Mouse (Mus musculus) Patski (cell line): ENCODE results near the gene Sel1l3. TPM values are rescaled to one million over a fixed set of nuclear protein-coding genes. Genes with fewer than 3 reads are reported as not detected.

ENCODE experiments used
- ATAC-seq: fragments of 100-300 bp; one replicate; pipeline ENCODE4 v1.8.0; 2021
- CTCF ChIA-PET: fragments of 350-600 bp; sonication (Branson Sonifier 250); formaldehyde crosslinking; loops from one replicate; lab custom pipeline; 2022; ENCODE audit warnings: inconsistent platforms; lab: Charles Lee
- POLR2A ChIA-PET: fragments of 350-600 bp; sonication (Branson Sonifier 250); formaldehyde crosslinking; loops from one replicate; lab custom pipeline; 2022; ENCODE audit warnings: antibody characterized with exemption, inconsistent platforms; lab: Charles Lee
- DNase-seq: peaks from one replicate; pipeline ENCODE4 v3.0.0-alpha.2; 2011; ENCODE audit warnings: low read depth, low spot score
- H3K27me3 ChIP-seq: fragments of 371-371 bp; one replicate; pipeline ENCODE4 v1.5.1; 2021
- CTCF ChIP-seq: fragments of 100-300 bp; IDR thresholded peaks from one replicate; pipeline ENCODE4 v1.5.1; 2021
- in situ Hi-C: fragments of 300-500 bp; cut with MboI; formaldehyde crosslinking; loops from 3 replicates; pipeline ENCODE4 v1.11.1; 2018; ENCODE audit warnings: low pct_unique_long_range_greater_than_20kb, mixed read lengths
- polyA plus RNA-seq: library from polyadenylated mRNA; unstranded; gene quantifications from one replicate; pipeline ENCODE4 v1.2.3, GENCODE M21; 2021

Gene Sel1l3
- polyA plus RNA-seq, 1 experiment from 2014 or later, result 8.1 TPM

DNA sequence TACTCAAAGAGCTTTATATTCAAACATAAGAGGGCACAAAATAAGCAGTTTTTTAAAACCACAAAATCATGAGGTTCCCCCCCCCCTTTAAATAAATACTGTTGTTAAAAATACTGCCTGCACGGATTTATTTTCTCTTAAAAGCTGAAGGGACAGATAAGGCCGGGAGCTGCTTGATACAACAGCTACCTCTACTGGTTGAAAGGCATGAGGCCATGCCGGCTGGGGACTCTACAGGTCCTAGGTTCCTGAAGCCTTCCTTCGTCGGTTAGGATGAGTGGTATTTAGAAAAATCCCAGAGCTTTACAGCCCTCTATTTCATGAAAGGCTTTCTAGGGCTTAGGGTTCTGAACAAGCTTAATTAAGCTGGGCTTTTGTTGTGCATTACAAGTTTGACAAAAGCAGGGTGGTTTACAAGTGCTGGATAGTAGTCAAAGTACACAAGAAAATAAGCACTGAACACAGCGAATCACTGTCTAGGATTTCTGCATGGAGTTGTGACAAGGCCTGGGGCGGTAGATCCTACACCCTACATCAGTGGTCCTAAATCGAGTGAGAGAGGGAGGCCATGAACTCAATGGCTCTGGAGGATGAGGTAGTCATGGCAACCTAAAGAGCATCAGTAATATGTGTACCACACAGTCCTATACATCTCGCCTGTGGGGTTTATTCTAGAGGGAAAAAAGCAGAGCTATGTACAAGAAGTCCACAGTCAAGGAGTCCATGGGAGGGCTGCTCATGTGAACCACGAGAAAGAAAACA is 90.0 kb downstream of the Sel1l3 start:
- ATAC-seq (peak; percentile 82), DNase-seq (no peak)
- TF ChIP-seq CTCF, result peak; percentile 98
- H3K27me3 ChIP-seq, result no peaks in the 10 kb centered on the region
- ChIA-PET CTCF (interaction anchor here (0.8 to 6.2 kb wide), 34 partner anchors 8 to 449 kb away, joined by 3 to 52 read pairs (median 4); partner anchors contain the start of gene Anapc4), POLR2A (interaction anchor here (0.6 to 2.3 kb wide), 10 partner anchors 9 to 989 kb away, joined by 3 to 8 read pairs (median 4); no protein-coding TSS in a partner anchor)
- in situ Hi-C loops, result no loop called here

- ATAC-seq (no peak), DNase-seq (no peak)
- CTCF ChIA-PET, result interaction anchor here (0.6 to 6.2 kb wide), 4 partner anchors 9 to 330 kb away, joined by 3 to 52 read pairs (median 3); no protein-coding TSS in a partner anchor
- no peak for TF ChIP-seq CTCF
- H3K27me3 ChIP-seq, result no peaks in the 10 kb centered on the region
- POLR2A ChIA-PET, result interaction anchor here (0.6 to 1.1 kb wide), 5 partner anchors 12 to 382 kb away, joined by 3 to 7 read pairs (median 4); no protein-coding TSS in a partner anchor
- in situ Hi-C loops, result loop anchor here (5.0 kb wide), 1 partner anchor 247 kb away; no protein-coding TSS in a partner anchor
Measured at GRCm38 (mm10) chr5:53119689-53120088, 94.0 kb downstream of the Sel1l3 start.

- DNase-seq (no peak), ATAC-seq (no peak)
- TF ChIP-seq CTCF, result no peak
- ChIA-PET POLR2A (no interaction called here), CTCF (no interaction called here)
- no peaks in the 10 kb centered on the region for H3K27me3 ChIP-seq
- in situ Hi-C loops, result loop anchor here (5.0 kb wide), 1 partner anchor 246 kb away; no protein-coding TSS in a partner anchor
Measured at GRCm38 (mm10) chr5:53118212-53118611, 95.5 kb downstream of the Sel1l3 start.

GRCm38 (mm10) chr5:53114616-53115267 is 99.0 kb downstream of the Sel1l3 start:
- ChIA-PET POLR2A (interaction anchor here (0.7 kb wide), 1 partner anchor 15 kb away, joined by 3 read pairs; no protein-coding TSS in a partner anchor), CTCF (interaction anchor here (1.0 to 2.4 kb wide), 3 partner anchors 9 to 241 kb away, joined by 3 to 11 read pairs (median 11); no protein-coding TSS in a partner anchor)
- DNase-seq (no peak), ATAC-seq (no peak)
- no peaks in the 10 kb centered on the region for H3K27me3 ChIP-seq
- TF ChIP-seq CTCF, result no peak
- in situ Hi-C loops, result loop anchor here (5.0 kb wide), 1 partner anchor 242 kb away; no protein-coding TSS in a partner anchor

- TF ChIP-seq CTCF, result peak; percentile 57
- in situ Hi-C loops, result no loop called here
- ChIA-PET POLR2A (interaction anchor here (1.1 kb wide), 1 partner anchor 70 kb away, joined by 3 read pairs; no protein-coding TSS in a partner anchor), CTCF (interaction anchor here (1.2 to 11.3 kb wide), 4 partner anchors 8 to 134 kb away, joined by 4 to 61 read pairs (median 28); no protein-coding TSS in a partner anchor)
- DNase-seq (no peak), ATAC-seq (no peak)
- no peaks in the 10 kb centered on the region for H3K27me3 ChIP-seq
Measured at GRCm38 (mm10) chr5:53112942-53113341, 100.8 kb downstream of the Sel1l3 start.

DNA sequence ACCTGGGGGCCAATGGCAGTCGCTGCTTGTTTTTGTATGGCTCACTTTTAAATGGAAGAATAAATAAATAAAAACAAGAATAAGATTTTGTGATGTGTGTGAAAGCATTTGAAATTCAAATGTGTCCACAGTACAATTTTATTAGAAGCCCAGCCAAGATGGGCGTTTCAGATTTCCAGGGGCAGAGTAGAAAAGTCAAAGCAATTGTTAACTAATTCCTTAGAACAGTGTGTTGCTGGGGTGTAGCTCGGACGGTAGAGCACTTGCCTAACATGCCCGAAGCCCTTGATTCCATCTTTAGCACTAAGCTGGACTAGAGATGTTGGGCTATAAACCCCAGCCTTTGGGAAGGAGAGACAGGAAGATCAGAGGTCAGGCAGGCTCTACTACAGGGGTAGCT is 102.7 kb downstream of the Sel1l3 start:
- ChIA-PET CTCF (interaction anchor here (0.9 to 11.3 kb wide), 7 partner anchors 11 to 249 kb away, joined by 3 to 61 read pairs (median 3); partner anchors contain the start of gene Slc34a2), POLR2A (no interaction called here)
- H3K27me3 ChIP-seq, result no peaks in the 10 kb centered on the region
- no peak for TF ChIP-seq CTCF
- ATAC-seq, result no peak
- no peak for DNase-seq
- in situ Hi-C loops, result no loop called here

- no peaks in the 10 kb centered on the region for H3K27me3 ChIP-seq
- DNase-seq (no peak), ATAC-seq (no peak)
- POLR2A ChIA-PET, result no interaction called here
- CTCF ChIA-PET, result interaction anchor here (1.0 to 11.3 kb wide), 5 partner anchors 12 to 224 kb away, joined by 3 to 61 read pairs (median 3); no protein-coding TSS in a partner anchor
- in situ Hi-C loops, result no loop called here
- TF ChIP-seq CTCF, result no peak
Measured at GRCm38 (mm10) chr5:53110225-53110624, 103.5 kb downstream of the Sel1l3 start.

GRCm38 (mm10) chr5:53108668-53109067 is 105.1 kb downstream of the Sel1l3 start:
- POLR2A ChIA-PET, result interaction anchor here (1.0 kb wide), 1 partner anchor 8 kb away, joined by 5 read pairs; no protein-coding TSS in a partner anchor
- DNase-seq (no peak), ATAC-seq (no peak)
- TF ChIP-seq CTCF, result peak; percentile 56
- in situ Hi-C loops, result loop anchor here (10.0 kb wide), 1 partner anchor 104 kb away; no protein-coding TSS in a partner anchor
- CTCF ChIA-PET, result interaction anchor here (0.6 to 11.3 kb wide), 10 partner anchors 10 to 245 kb away, joined by 3 to 61 read pairs (median 3); no protein-coding TSS in a partner anchor
- H3K27me3 ChIP-seq, result no peaks in the 10 kb centered on the region

DNA sequence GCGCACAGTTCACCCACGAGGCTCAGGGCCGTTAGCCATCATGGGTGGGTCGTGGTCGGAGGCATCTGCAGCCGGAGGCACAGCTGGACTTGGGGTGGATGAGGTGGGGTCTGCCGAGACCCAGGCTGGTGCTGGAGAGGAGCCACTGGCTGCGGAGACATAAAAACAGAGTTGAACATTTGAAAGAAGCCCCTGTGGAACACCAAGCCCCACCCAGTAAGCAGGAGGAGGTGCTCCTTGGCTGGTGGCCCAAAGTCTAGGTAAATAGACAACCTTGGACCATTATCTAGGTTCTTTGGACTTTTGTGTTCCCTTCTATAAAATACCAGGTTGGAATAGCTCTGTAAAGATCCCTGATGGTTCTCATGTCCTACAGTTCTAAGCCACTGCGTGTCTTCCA is 105.7 kb downstream of the Sel1l3 start:
- H3K27me3 ChIP-seq, result no peaks in the 10 kb centered on the region
- in situ Hi-C loops, result loop anchor here (10.0 kb wide), 1 partner anchor 103 kb away; no protein-coding TSS in a partner anchor
- POLR2A ChIA-PET, result interaction anchor here (0.6 to 1.0 kb wide), 2 partner anchors 9 to 12 kb away, joined by 3 to 5 read pairs; no protein-coding TSS in a partner anchor
- no peak for ATAC-seq
- CTCF ChIA-PET, result interaction anchor here (1.0 to 11.3 kb wide), 6 partner anchors 10 to 99 kb away, joined by 3 to 61 read pairs (median 3); no protein-coding TSS in a partner anchor
- no peak for TF ChIP-seq CTCF
- no peak for DNase-seq
